Mouse (Mus musculus) CH12.LX (cell line): ENCODE measurements around the gene Fbxo28. TPM values are rescaled to one million over a fixed set of nuclear protein-coding genes. Genes with fewer than 3 reads are reported as not detected.

Experiments used
- DNase-seq: peaks from one replicate; pipeline ENCODE4 v3.0.0-alpha.2; 2013; ENCODE audit errors: extremely low read depth
- H3K27ac ChIP-seq: 2 replicates; pipeline ENCODE4 v1.5.1; 2012; ENCODE audit warnings: low read depth, mild to moderate bottlenecking, control low read depth, moderate library complexity; ENCODE audit not compliant: insufficient read depth
- H3K27me3 ChIP-seq: replicated peaks from 2 replicates; pipeline ENCODE3; 2012; ENCODE audit warnings: inconsistent platforms
- H3K36me3 ChIP-seq, 2 experiments: replicated peaks in 1 of 2; 2 replicates each; pipeline versions ENCODE3 to v1.6.1; 2012; ENCODE audit warnings: inconsistent platforms in 1 of 2, low read length in 1 of 2, mild to moderate bottlenecking in 1 of 2, mixed read lengths in 1 of 2, moderate library complexity in 1 of 2; ENCODE audit not compliant: control insufficient read depth in 1 of 2, insufficient read depth in 1 of 2
- H3K4me1 ChIP-seq, 2 experiments: 2 replicates each; pipeline ENCODE4 v1.6.1; 2012; ENCODE audit warnings: inconsistent platforms in 1 of 2, moderate library complexity in 1 of 2; ENCODE audit not compliant: insufficient read depth in 2 of 2, control insufficient read depth in 1 of 2
- H3K4me2 ChIP-seq: 2 replicates; pipeline ENCODE4 v1.6.1; 2012; ENCODE audit warnings: low read depth, mild to moderate bottlenecking, control low read depth; ENCODE audit not compliant: poor library complexity, insufficient read depth, severe bottlenecking
- H3K4me3 ChIP-seq, 3 experiments: fragments of 150-350 bp in 1 of 3; sonication (generic) in 1 of 3; replicated peaks in 1 of 3; 2 replicates each; pipeline versions ENCODE3 to v1.5.1; 2011 to 2012; ENCODE audit warnings: low read depth in 2 of 3, low read length in 2 of 3, mild to moderate bottlenecking in 2 of 3, moderate library complexity in 2 of 3, control low read depth in 1 of 3, improper control_type of control experiment in 1 of 3, inconsistent platforms in 1 of 3, mixed read lengths in 1 of 3; ENCODE audit not compliant: poor library complexity in 1 of 3
- H3K79me2 ChIP-seq: replicated peaks from 2 replicates; pipeline ENCODE4 v1.6.1; 2012; ENCODE audit warnings: mild to moderate bottlenecking, moderate library complexity; ENCODE audit not compliant: control insufficient read depth, poor library complexity, insufficient read depth, severe bottlenecking; ENCODE audit errors: extremely low read depth
- H3K9ac ChIP-seq: 2 replicates; pipeline ENCODE4 v1.6.1; 2012; ENCODE audit warnings: low read depth, mild to moderate bottlenecking, control low read depth, moderate library complexity; ENCODE audit not compliant: insufficient read depth
- H3K9me3 ChIP-seq: replicated peaks from 2 replicates; pipeline ENCODE3; 2012; ENCODE audit warnings: low read length, inconsistent platforms, mixed read lengths
- BHLHE40 ChIP-seq: IDR thresholded peaks from 2 replicates; pipeline ENCODE4 v1.6.1; 2011; ENCODE audit warnings: mild to moderate bottlenecking, low read depth, low read length, improper control_type of control experiment
- CHD2 ChIP-seq: IDR thresholded peaks from 2 replicates; pipeline ENCODE4 v1.6.1; 2011; ENCODE audit warnings: low read length, improper control_type of control experiment
- CTCF ChIP-seq, 2 experiments: IDR thresholded peaks in 1 of 2; conservative IDR thresholded peaks in 1 of 2; 2 replicates each; pipeline ENCODE4 v1.5.1; 2011 to 2012; ENCODE audit warnings: low read depth in 2 of 2, low read length in 2 of 2, improper control_type of control experiment in 1 of 2, inconsistent platforms in 1 of 2, mild to moderate bottlenecking in 1 of 2, moderate library complexity in 1 of 2
- E2F4 ChIP-seq: IDR thresholded peaks from 2 replicates; pipeline ENCODE4 v1.6.1; 2011; ENCODE audit warnings: low read depth, low read length, improper control_type of control experiment; ENCODE audit not compliant: insufficient replicate concordance
- GABPA ChIP-seq: IDR thresholded peaks from 2 replicates; pipeline ENCODE4 v1.6.1; 2012; ENCODE audit warnings: low read depth, low read length, improper control_type of control experiment, inconsistent platforms; ENCODE audit not compliant: insufficient replicate concordance
- HCFC1 ChIP-seq: IDR thresholded peaks from 2 replicates; pipeline ENCODE4 v1.6.1; 2012; ENCODE audit warnings: low read depth, mild to moderate bottlenecking, inconsistent platforms, low read length, improper control_type of control experiment
- JUN ChIP-seq: IDR thresholded peaks from 2 replicates; pipeline ENCODE4 v1.6.1; 2011; ENCODE audit warnings: low read depth, mild to moderate bottlenecking, low read length, improper control_type of control experiment, moderate library complexity; ENCODE audit not compliant: insufficient read depth
- KAT2A ChIP-seq: IDR thresholded peaks from 2 replicates; pipeline ENCODE4 v1.6.1; 2012; ENCODE audit warnings: low read length, improper control_type of control experiment, inconsistent platforms; ENCODE audit not compliant: insufficient replicate concordance
- MAX ChIP-seq: IDR thresholded peaks from 2 replicates; pipeline ENCODE4 v1.6.1; 2011; ENCODE audit warnings: low read length, improper control_type of control experiment
- MEF2A ChIP-seq: IDR thresholded peaks from 2 replicates; pipeline ENCODE4 v1.6.1; 2014; ENCODE audit warnings: low read depth, mild to moderate bottlenecking, inconsistent platforms, low read length, improper control_type of control experiment, borderline replicate concordance
- PAX5 ChIP-seq: IDR thresholded peaks from 2 replicates; pipeline ENCODE4 v1.6.1; 2012; ENCODE audit warnings: low read length, inconsistent platforms, mixed read lengths
- RAD21 ChIP-seq: IDR thresholded peaks from 2 replicates; pipeline ENCODE4 v1.6.1; 2011; ENCODE audit warnings: low read depth, mild to moderate bottlenecking, low read length, improper control_type of control experiment, moderate library complexity
- SIN3A ChIP-seq: IDR thresholded peaks from 2 replicates; pipeline ENCODE4 v1.6.1; 2012; ENCODE audit warnings: low read length, improper control_type of control experiment, inconsistent platforms
- SMC3 ChIP-seq: IDR thresholded peaks from 2 replicates; pipeline ENCODE4 v1.6.1; 2011; ENCODE audit warnings: low read depth, low read length, improper control_type of control experiment
- TBP ChIP-seq: conservative IDR thresholded peaks from 2 replicates; pipeline ENCODE4 v1.6.1; 2011; ENCODE audit warnings: low read depth, low read length, improper control_type of control experiment
- UBTF ChIP-seq: IDR thresholded peaks from 2 replicates; pipeline ENCODE4 v1.6.1; 2012; ENCODE audit warnings: low read depth, mild to moderate bottlenecking, inconsistent platforms, low read length, improper control_type of control experiment, moderate library complexity
- USF2 ChIP-seq: conservative IDR thresholded peaks from 2 replicates; pipeline ENCODE4 v1.6.1; 2011; ENCODE audit warnings: low read depth, low read length, improper control_type of control experiment
- ZNF384 ChIP-seq: IDR thresholded peaks from 2 replicates; pipeline ENCODE4 v1.6.1; 2012; ENCODE audit warnings: low read depth, low read length, improper control_type of control experiment, inconsistent platforms
- dilution Hi-C: fragments of 300-500 bp; cut with MboI; formaldehyde crosslinking; loops from 2 replicates; pipeline ENCODE4 v1.14.3; 2020; ENCODE audit warnings: low sequenced_read_pairs; ENCODE audit not compliant: extremely low pct_unique_long_range_greater_than_20kb, extremely low pct_ligation_motif_present
- in situ Hi-C: fragments of 300-500 bp; cut with MboI; formaldehyde crosslinking; loops from 3 replicates; pipeline ENCODE4 v1.14.3; 2019; ENCODE audit warnings: low sequenced_read_pairs, low pct_ligation_motif_present, low pct_unique_long_range_greater_than_20kb, mixed read lengths
- polyA plus RNA-seq: library from polyadenylated mRNA; unstranded; fragments of >175 nt; gene quantifications from 2 replicates; pipeline ENCODE4 v1.2.1, GENCODE M21; 2012; ENCODE audit warnings: low read depth; ENCODE audit not compliant: insufficient read length
- total RNA-seq, 2 experiments: library from RNA; depleted of rRNA; stranded (reverse); fragments of 300-350 nt in 1 of 2; fragments of >200 nt in 1 of 2; gene quantifications; 2 replicates each; pipeline ENCODE4 v1.2.3; 2012 to 2014

The Fbxo28 gene
- total and polyA plus RNA-seq, 3 experiments, result 11.9 to 13.3 (median 12.6) TPM

- H3K9ac ChIP-seq, result no peak overlapping the region
- TF ChIP-seq MEF2A (no peak), GABPA (no peak), PAX5 (no peak), TBP (no peak), CHD2 (no peak), KAT2A (no peak), E2F4 (no peak)
- TF ChIP-seq, all 38 proteins: peak for 0
- dilution Hi-C loops, result no loop called here
- Histone ChIP-seq H3K9me3 (no peaks in the 10 kb centered on the region), H3K36me3 (no peaks in the 10 kb centered on the region), H3K4me1 (peaks cover 0 to under 1% of the 10 kb centered on the region in 2 experiments; a peak in 1 of 4 replicates), H3K27me3 (no peaks in the 10 kb centered on the region), H3K4me3 (no peak overlapping the region), H3K4me2 (no peak overlapping the region), H3K27ac (no peak overlapping the region), H3K79me2 (no peaks in the 10 kb centered on the region)
- DNase-seq, result no peak
- in situ Hi-C loops, result no loop called here
Observed at GRCm38 (mm10) chr1:182380683-182381082, 39.3 kb upstream of the Fbxo28 start.

DNA sequence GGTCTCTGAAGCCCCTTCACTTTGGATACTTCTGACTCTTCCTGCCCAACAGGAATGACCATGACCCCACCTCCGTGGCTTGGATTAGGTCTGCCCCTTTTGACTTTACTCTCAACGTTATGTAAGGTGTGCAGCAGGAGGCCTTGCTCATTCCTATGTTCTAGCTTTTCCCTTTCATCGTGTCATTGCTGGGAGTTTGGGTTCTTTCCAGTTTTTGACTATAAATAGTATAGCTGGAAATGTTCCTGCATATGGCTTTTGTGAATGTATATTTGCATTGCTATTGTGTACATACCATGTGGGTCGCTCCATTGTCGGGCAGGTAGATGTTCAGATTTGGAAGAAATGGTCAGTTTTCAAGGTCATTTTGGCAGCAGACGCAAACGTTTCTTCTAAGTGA lies 37.4 kb upstream of the Fbxo28 start:
- H3K9ac ChIP-seq, result no peak overlapping the region
- dilution Hi-C loops, result no loop called here
- no peaks in the 10 kb centered on the region for H3K9me3 ChIP-seq
- no peak for DNase-seq
- H3K79me2 ChIP-seq, result no peaks in the 10 kb centered on the region
- TF ChIP-seq USF2, result no peak
- TF ChIP-seq HCFC1, result no peak
- no peak for TF ChIP-seq MEF2A
- no peak for TF ChIP-seq E2F4
- no peak for TF ChIP-seq JUN
- TF ChIP-seq GABPA, result no peak
- TF ChIP-seq CHD2, result no peak
- no peak for TF ChIP-seq MAX
- no peak for TF ChIP-seq SIN3A
- no peak for TF ChIP-seq SMC3
- TF ChIP-seq KAT2A, result no peak
- TF ChIP-seq BHLHE40, result no peak
- TF ChIP-seq TBP, result no peak
- TF ChIP-seq ZNF384, result no peak
- no peak for TF ChIP-seq CTCF (conservative IDR thresholded peaks at IDR 0.05 in 1 of 2, IDR thresholded peaks at IDR 0.05 in 1 of 2; ENCODE audit: low read depth in 2 of 2, low read length in 2 of 2)
- TF ChIP-seq PAX5, result no peak
- no peak for TF ChIP-seq RAD21
- TF ChIP-seq UBTF, result no peak
- H3K4me1 ChIP-seq, result peaks cover 0 to 3% of the 10 kb centered on the region in 2 experiments; a peak in 1 of 4 replicates
- H3K27me3 ChIP-seq, result no peaks in the 10 kb centered on the region
- no peak overlapping the region for H3K4me2 ChIP-seq
- H3K4me3 ChIP-seq, result no peak overlapping the region
- H3K27ac ChIP-seq, result no peak overlapping the region
- H3K36me3 ChIP-seq, result no peaks in the 10 kb centered on the region
- in situ Hi-C loops, result no loop called here
